Mouse (Mus musculus): ENCODE results near the gene Cnbp. TPM values are rescaled to one million over a fixed set of nuclear protein-coding genes. Genes with fewer than 3 reads are reported as not detected.

The Cnbp gene
- total and polyA plus RNA-seq, 2 experiments from 2014 or later, result 178 to 577 TPM

DNA sequence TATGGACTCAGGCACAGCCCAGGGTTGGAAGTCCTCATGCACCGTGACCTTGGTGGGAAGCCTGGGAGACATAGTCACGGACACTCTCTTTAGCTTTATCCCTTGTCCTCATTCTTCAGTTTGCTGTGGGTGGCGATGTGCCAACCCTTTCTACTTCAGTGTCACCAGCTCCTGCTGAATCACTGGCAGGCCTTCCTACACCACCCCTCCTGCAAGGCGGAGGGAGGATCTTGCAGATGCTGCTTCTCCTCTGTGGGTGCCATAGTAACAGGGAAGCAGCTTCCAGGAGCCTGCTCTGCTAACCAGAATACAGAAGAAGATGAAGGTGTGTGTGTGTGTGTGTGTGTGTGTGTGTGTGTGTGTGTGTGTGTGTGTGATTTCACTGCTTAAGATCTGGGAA, 31.9 kb upstream of the Cnbp start:
- Histone ChIP-seq H3K9ac (replicated peaks; ENCODE audit: low read length, poor library complexity, severe bottlenecking) (no peak overlapping the region), H3K9me3 (ENCODE audit: low read length) (no peaks in the 10 kb centered on the region), H3K27me3 (ENCODE audit: insufficient read depth, low read length) (no peaks in the 10 kb centered on the region), H3K27ac (ENCODE audit: low read depth, low read length) (peak overlapping the region; percentile 18; the same call in 1 of the 2 replicates), H3K4me3 (ENCODE audit: low read depth, low read length) (no peak overlapping the region), H3K4me2 (ENCODE audit: low read depth, low read length, poor library complexity, severe bottlenecking) (no peak overlapping the region), H3K4me1 (ENCODE audit: insufficient read depth, low read length) (no peaks in the 10 kb centered on the region), H3K36me3 (ENCODE audit: insufficient read depth, low read length) (no peaks in the 10 kb centered on the region)
- ATAC-seq (ENCODE audit: low FRiP score) (peak; percentile 68; the same call in 1 of the 2 replicates), DNase-seq (ENCODE audit: low spot score) (peak; percentile 62)
- no peak for TF ChIP-seq CTCF (IDR thresholded peaks at IDR 0.05)
- WGBS, result 41% methylated on average over 4 of the region's 4 CpGs

DNA sequence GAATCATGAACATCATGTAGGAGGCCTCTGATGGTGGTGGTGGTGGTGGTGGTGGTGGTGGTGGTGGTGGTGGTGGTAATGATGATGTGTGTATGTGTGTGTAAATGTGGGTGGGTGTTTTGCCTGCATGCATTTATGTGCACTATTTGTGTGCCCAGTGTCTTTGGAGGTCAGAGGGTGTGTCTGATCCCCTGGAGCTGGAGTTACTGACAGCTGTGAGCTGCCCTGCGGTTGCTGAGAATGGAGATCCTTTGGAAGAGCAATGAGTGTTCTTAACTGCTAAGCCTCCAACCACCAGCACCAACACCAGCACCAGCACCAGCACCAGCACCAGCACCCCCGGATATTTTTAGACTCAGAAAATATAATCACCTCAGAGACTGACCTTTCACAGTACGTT, 31.3 kb upstream of the Cnbp start:
- 73% methylated on average over 3 of the region's 3 CpGs for WGBS

DNA sequence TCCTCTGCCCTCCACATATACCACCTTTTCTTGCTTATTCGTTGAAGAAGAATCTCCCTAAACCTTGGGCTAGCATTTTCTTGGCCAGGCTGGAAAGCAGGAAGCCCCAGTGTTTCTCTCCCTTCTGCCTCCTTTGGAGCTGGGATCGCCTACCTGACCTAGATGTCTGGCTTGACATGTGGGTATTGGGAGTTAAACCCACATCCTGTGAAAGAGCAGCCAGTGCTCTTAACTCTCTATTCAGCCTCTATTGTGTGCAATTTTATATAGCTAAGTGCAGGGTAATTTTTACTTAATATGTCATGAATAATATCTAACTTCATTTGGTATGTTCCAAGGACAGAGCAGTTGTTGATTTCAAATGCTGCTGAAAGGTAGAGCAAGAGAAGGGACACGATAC, 28.7 kb upstream of the Cnbp start:
- Histone ChIP-seq H3K9me3 (ENCODE audit: low read length) (no peaks in the 10 kb centered on the region), H3K27me3 (ENCODE audit: insufficient read depth, low read length) (no peaks in the 10 kb centered on the region), H3K36me3 (ENCODE audit: insufficient read depth, low read length) (no peaks in the 10 kb centered on the region), H3K4me3 (ENCODE audit: low read depth, low read length) (no peak overlapping the region), H3K4me2 (ENCODE audit: low read depth, low read length, poor library complexity, severe bottlenecking) (no peak overlapping the region), H3K4me1 (ENCODE audit: insufficient read depth, low read length) (no peaks in the 10 kb centered on the region), H3K27ac (ENCODE audit: low read depth, low read length) (no peak overlapping the region), H3K9ac (replicated peaks; ENCODE audit: low read length, poor library complexity, severe bottlenecking) (no peak overlapping the region)
- no peak for ATAC-seq (ENCODE audit: low FRiP score)
- no peak for DNase-seq (ENCODE audit: low spot score)
- WGBS, result 65% methylated on average over 3 of the region's 3 CpGs
- TF ChIP-seq CTCF (IDR thresholded peaks at IDR 0.05), result no peak

More for the DNA sequence above, 31.3 kb upstream of the Cnbp start:
- no peak for TF ChIP-seq CTCF (IDR thresholded peaks at IDR 0.05)
- H3K9ac ChIP-seq (replicated peaks; ENCODE audit: low read length, poor library complexity, severe bottlenecking), result no peak overlapping the region
- no peaks in the 10 kb centered on the region for H3K4me1 ChIP-seq (ENCODE audit: insufficient read depth, low read length)
- H3K27me3 ChIP-seq (ENCODE audit: insufficient read depth, low read length), result no peaks in the 10 kb centered on the region
- H3K4me3 ChIP-seq (ENCODE audit: low read depth, low read length), result no peak overlapping the region
- no peak overlapping the region for H3K4me2 ChIP-seq (ENCODE audit: low read depth, low read length, poor library complexity, severe bottlenecking)
- H3K27ac ChIP-seq (ENCODE audit: low read depth, low read length), result peak overlapping the region; percentile 18; the same call in 1 of the 2 replicates
- no peaks in the 10 kb centered on the region for H3K9me3 ChIP-seq (ENCODE audit: low read length)
- ATAC-seq (ENCODE audit: low FRiP score) (no peak), DNase-seq (ENCODE audit: low spot score) (no peak)
- H3K36me3 ChIP-seq (ENCODE audit: insufficient read depth, low read length), result no peaks in the 10 kb centered on the region

DNA sequence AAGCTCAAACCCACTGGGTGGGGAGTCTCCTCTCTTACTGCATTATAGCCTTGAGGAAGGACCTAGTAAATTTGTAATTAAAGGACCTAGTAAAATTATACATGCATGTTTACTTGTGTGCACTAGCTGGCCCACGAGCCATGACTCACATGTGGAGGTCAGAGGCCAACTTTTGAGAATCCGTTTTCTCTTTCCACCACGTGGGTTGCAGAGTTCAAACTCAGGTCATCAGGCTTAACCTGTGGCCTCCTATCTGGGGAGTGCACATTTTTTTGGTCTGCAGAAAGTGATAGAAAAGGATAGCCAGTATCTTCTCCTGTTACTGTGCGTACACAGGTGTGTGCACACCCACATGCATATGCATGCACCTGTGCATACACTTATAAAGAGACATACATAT, 28.1 kb upstream of the Cnbp start:
- no peak for ATAC-seq (ENCODE audit: low FRiP score)
- H3K27me3 ChIP-seq (ENCODE audit: insufficient read depth, low read length), result no peaks in the 10 kb centered on the region
- no peak for TF ChIP-seq CTCF (IDR thresholded peaks at IDR 0.05)
- H3K27ac ChIP-seq (ENCODE audit: low read depth, low read length), result no peak overlapping the region
- H3K9ac ChIP-seq (replicated peaks; ENCODE audit: low read length, poor library complexity, severe bottlenecking), result no peak overlapping the region
- no peak for DNase-seq (ENCODE audit: low spot score)
- H3K4me2 ChIP-seq (ENCODE audit: low read depth, low read length, poor library complexity, severe bottlenecking), result no peak overlapping the region
- WGBS, result 64% methylated on average over 4 of the region's 4 CpGs
- H3K9me3 ChIP-seq (ENCODE audit: low read length), result no peaks in the 10 kb centered on the region
- H3K4me1 ChIP-seq (ENCODE audit: insufficient read depth, low read length), result no peaks in the 10 kb centered on the region
- no peak overlapping the region for H3K4me3 ChIP-seq (ENCODE audit: low read depth, low read length)
- H3K36me3 ChIP-seq (ENCODE audit: insufficient read depth, low read length), result no peaks in the 10 kb centered on the region

DNA sequence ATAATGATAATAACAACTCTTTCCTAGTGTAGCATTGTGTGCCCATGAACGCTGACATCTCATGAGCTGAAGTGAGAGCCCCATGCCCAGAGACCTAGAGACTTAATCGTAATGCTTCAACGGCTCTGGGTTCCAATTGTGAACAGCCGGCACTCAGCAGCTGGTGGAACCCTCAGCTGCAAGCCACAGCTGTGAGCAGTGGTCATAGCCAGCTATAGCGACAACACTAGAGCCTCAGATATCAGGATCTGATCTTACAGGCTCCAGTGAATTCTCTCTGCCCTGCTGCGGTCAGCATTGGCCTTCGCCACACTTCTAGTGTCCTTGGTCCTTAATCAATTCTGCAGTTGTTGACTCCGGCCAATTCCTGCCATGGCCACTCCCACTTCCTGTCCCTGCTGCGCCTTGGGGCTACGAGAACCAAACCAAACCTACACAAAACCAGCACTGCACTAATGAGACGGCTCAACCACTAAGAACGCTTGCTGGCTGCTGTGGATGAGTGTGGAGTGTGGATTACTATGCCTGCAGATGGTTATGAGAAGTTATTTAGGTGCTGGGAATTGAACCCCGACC, 25.2 kb upstream of the Cnbp start:
- no peak overlapping the region for H3K27ac ChIP-seq (ENCODE audit: low read depth, low read length)
- no peak for ATAC-seq (ENCODE audit: low FRiP score)

DNA sequence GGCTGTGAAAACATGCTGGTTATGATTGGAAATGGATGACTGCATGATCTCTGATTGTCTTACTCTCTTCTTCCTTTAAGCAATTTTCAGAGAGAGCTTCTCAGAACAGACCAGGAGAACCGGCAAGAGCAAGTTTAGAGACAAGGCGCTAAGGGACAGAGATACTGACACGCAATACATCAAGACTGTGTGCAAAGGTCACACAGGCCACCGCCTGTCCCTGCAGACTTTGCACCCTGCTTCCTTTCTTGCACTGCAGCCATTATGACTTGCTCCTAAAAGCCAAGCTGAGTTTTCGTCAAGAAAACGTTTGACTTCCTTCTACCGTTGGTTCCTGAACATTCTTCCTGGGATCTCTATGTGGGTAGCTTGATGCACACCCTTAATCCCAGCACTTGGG, 24.7 kb upstream of the Cnbp start:
- Histone ChIP-seq H3K36me3 (ENCODE audit: insufficient read depth, low read length) (no peaks in the 10 kb centered on the region), H3K27ac (ENCODE audit: low read depth, low read length) (no peak overlapping the region), H3K4me3 (ENCODE audit: low read depth, low read length) (no peak overlapping the region), H3K9ac (replicated peaks; ENCODE audit: low read length, poor library complexity, severe bottlenecking) (no peak overlapping the region), H3K9me3 (ENCODE audit: low read length) (no peaks in the 10 kb centered on the region), H3K27me3 (ENCODE audit: insufficient read depth, low read length) (no peaks in the 10 kb centered on the region), H3K4me2 (ENCODE audit: low read depth, low read length, poor library complexity, severe bottlenecking) (no peak overlapping the region), H3K4me1 (ENCODE audit: insufficient read depth, low read length) (no peaks in the 10 kb centered on the region)
- DNase-seq (ENCODE audit: low spot score) (no peak), ATAC-seq (ENCODE audit: low FRiP score) (no peak)
- TF ChIP-seq CTCF (IDR thresholded peaks at IDR 0.05), result no peak
- 92% methylated on average over 7 of the region's 7 CpGs for WGBS

More for the DNA sequence above, 25.2 kb upstream of the Cnbp start:
- WGBS, result 80% methylated on average over 13 of the region's 13 CpGs
- no peak for DNase-seq (ENCODE audit: low spot score)
- Histone ChIP-seq H3K27me3 (ENCODE audit: insufficient read depth, low read length) (no peaks in the 10 kb centered on the region), H3K4me2 (ENCODE audit: low read depth, low read length, poor library complexity, severe bottlenecking) (no peak overlapping the region), H3K9me3 (ENCODE audit: low read length) (no peaks in the 10 kb centered on the region), H3K9ac (replicated peaks; ENCODE audit: low read length, poor library complexity, severe bottlenecking) (no peak overlapping the region), H3K4me1 (ENCODE audit: insufficient read depth, low read length) (no peaks in the 10 kb centered on the region), H3K4me3 (ENCODE audit: low read depth, low read length) (no peak overlapping the region), H3K36me3 (ENCODE audit: insufficient read depth, low read length) (no peaks in the 10 kb centered on the region)
- TF ChIP-seq CTCF (IDR thresholded peaks at IDR 0.05), result no peak
